Mouse (Mus musculus) B cell, adult (primary cell): ENCODE results near the gene Gm10577. TPM values are rescaled to one million over a fixed set of nuclear protein-coding genes. Genes with fewer than 3 reads are reported as not detected.

Experiments used
- total RNA-seq: library from RNA; stranded (reverse); gene quantifications from 4 replicates; pipeline ENCODE4 v1.2.4, GENCODE M21; 2023; ENCODE audit not compliant: inconsistent age

The Gm10577 gene
- not detected in 4 replicates for total RNA-seq

GRCm38 (mm10) chr4:101020596-101020995 is at the start of gene Gm10577:
Gene Gm10577, minus strand, starts transcription at chr4:101020696.

DNA sequence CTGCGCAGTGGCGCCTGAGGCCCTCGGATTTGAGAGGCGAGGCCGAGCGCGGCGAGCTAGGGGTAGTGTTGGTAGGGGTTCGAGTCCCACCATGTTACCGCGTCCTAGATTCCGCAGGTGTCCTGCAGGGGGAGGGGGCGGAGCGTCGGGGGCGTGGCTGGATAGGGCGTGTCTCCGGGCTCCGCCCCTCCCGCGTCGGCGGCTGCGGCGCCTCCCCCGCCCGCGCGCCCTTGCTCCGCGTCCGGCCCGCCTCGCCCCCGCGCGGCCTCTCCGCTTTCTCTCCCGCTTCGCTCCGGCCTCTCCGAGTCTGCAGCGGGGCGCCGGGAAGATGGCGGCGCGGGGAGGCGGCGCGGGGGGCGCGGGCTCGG is 48.3 kb upstream of the Gm10577 start, which contains the start of gene Raver2:
Raver2 (plus strand) TSS at position 198 of the 368 bp plus-strand sequence.

Other genes with a start within 250 kb of the Gm10577 start
- gene Cachd1, start 244.0 kb downstream of the Gm10577 start, total RNA-seq = not detected in 4 replicates
- gene Raver2, start 48.3 kb upstream of the Gm10577 start, total RNA-seq = 0.18 TPM in 1 of 4 replicates, not detected in the others
- 355 to 393 TPM (median 364 TPM) in 4 replicates for gene Jak1, start 244.6 kb upstream of the Gm10577 start, total RNA-seq